Mouse (Mus musculus) layer of hippocampus, adult 9-10 months (tissue): Measurements from ENCODE around the gene Coq5.
"Not testable (repeated sequence)": the region's sequence is repeated elsewhere in the genome, so short reads cannot be mapped to it uniquely, and the experiment has no call there.

Source experiments
- DNase-seq: peaks from one replicate; pipeline ENCODE4 v3.0.0; 2022; ENCODE audit warnings: low spot score

Gene Coq5

DNA sequence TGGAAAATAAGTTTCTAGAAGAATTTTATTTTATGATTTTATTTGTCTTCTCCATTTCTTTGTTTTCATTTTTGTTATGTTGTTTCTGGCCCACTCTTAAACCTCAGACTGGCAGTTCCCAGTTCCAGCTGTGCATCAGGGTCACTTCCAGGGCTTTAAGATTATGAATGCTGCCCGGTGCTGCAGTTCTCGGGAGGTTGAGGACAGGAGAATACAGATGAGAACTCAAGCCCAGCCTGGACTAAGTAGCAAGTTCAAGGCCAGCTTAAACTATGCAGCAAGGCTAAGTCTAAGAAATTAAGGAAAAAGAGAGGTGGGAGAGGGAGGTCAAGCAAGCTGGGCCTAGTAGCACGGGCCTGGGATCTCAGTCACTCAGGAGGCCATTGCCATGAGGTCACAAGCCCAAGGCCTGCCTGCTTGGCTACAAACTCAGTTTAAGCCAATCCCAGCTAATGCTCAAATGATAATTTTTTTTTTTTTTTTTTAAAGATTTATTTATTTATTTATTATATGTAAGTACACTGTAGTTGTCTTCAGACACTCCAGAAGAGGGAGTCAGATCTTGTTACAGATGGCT is 11.9 kb upstream of the Coq5 start:
- DNase-seq: no peak

GRCm38 (mm10) chr5:115268266-115268665 is 11.2 kb upstream of the Coq5 start:
- no peak for DNase-seq

GRCm38 (mm10) chr5:115269969-115270368 is 9.5 kb upstream of the Coq5 start:
- DNase-seq: no peak

DNA sequence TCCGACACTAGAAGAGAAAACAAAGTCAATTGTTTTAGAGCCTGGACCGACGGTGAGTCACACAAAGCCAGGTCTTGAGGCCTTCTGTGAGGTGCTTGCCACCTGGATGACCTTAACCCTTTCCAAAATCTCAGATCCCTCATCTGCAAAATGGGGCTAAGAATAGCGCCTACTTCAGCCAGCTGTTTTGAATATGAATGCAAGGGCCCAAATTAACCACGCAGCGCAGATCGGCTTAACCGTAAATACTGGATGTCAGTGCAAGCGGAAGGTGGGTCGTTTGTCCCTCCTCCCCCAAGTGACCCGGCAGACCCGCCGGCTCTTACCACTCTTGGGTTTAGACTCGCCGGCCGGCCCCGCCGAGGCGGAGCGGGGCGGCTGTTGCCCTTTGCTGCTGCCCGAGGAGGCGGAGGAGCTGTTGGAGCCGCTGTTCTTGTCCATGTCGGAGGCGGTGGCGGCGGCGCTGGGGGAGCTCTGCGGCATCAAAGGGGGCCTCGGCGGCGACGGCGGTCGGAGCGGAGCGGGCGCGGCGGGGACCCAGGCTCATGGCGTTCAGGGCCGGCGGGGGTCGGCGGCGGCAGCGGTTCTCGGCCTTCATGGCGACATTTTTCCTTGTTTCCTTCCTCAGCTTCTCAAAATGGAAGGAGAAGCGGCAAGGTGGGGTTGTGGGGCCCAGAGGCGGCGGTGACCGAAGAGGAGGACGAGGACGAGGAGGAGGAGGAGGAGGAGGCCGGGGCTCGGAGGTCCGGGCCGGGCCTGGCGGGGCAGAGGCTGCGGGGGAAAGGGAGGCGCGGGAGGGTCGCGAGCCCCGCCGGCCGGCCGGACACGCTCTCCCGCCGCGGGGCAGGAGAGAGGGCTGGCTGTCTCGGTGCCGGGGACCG is 7.3 kb upstream of the Coq5 start:
- no peak for DNase-seq

- DNase-seq: peak; percentile 99
Observed at GRCm38 (mm10) chr5:115272812-115273548, 6.5 kb upstream of the Coq5 start, which contains the start of gene Rnf10. Rnf10 (minus strand) TSS chr5:115272898.

GRCm38 (mm10) chr5:115273549-115274135 is 5.8 kb upstream of the Coq5 start:
- no peak for DNase-seq

- DNase-seq: no peak
Observed at GRCm38 (mm10) chr5:115274353-115274752, 5.1 kb upstream of the Coq5 start.

GRCm38 (mm10) chr5:115274771-115275170 is 4.7 kb upstream of the Coq5 start:
- no peak for DNase-seq

DNA sequence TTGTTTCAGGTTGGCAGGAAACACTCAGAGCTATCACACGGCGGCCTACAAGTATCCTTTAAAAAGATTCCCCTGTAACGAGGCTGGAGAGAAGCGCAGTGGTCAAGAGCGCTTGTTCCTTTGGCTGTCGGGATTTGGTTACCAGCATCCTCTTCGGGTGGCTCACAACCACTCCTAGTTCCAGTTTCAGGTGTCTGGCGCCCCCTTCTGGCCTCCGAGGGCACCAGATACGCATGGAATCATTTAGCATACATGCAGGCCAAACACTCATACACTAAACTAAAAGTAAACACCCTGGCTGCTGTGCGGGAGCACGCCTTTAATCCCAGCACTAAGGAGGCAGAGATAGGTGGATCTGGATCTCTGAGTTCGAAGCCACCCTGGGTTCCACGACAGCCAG is 3.5 kb upstream of the Coq5 start:
- DNase-seq: no peak

- no peak for DNase-seq
Observed at GRCm38 (mm10) chr5:115278053-115278452, 1.4 kb upstream of the Coq5 start.

- no peak for DNase-seq
Observed at GRCm38 (mm10) chr5:115278785-115279184, 681 bp upstream of the Coq5 start.

GRCm38 (mm10) chr5:115280050-115280687 is 703 bp downstream of the Coq5 start:
- DNase-seq: no peak

DNA sequence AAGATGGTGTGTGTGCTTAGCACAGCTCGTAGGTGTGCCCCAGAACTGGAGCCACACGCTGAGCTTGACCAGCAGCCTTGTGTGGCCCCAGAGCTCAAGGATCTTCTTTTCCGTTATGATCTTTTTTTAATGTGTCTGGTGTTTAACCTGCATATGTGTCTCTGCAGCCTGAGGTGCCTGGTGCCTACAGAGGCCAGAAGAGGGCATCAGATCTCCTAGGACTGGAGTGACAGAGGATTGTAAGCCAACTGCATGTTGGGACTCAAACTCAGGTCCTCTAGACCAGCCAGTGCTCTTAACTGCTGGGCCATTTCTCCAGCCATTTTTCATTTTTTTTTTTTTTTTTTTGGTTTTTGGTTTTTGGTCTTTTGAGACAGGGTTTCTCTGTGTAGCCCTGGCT is 5.3 kb downstream of the Coq5 start:
- no peak for DNase-seq

DNA sequence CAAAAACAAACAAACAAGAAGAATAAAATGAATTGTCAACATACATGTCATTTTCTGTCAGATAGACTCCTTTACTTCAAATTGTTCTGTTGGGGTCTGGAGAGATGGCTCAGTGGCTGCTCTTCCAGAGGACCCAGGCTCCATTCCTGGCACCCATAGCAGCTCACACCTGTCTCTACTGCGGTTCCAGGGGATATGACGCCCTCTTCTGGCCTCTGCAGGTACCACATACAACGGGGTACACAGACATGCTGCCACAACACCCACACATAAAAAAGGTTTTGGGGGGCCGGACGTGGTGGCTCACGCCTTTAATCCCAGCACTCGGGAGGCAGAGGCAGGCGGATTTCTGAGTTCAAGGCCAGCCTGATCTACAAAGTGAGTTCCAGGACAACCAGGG is 14.7 kb downstream of the Coq5 start:
- no peak for DNase-seq

DNA sequence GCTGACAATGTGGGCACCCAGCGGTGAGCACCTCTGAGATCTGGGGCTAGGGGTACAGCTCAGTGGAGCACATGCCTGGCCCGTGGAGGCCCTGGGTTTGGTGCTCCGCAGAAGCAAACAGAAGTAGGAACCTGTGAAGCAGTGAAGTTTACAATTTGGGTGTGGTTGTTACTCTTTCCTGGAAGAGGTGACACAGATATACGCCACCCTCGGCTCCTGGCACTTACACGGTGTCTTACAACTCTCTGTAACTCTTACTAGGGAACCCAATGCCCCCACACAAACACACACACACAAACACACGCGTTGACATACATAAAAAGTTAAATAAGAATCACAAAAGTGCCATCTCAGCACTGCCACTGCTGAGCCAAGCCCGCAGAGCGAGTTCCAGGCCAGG is 16.9 kb downstream of the Coq5 start:
- no peak for DNase-seq

- DNase-seq: no peak
Observed at GRCm38 (mm10) chr5:115300035-115300744, 20.7 kb downstream of the Coq5 start.

- DNase-seq: peak; percentile 97
Observed at GRCm38 (mm10) chr5:115300792-115301614, 21.5 kb downstream of the Coq5 start, which contains the start of gene Dynll1. Dynll1 (minus strand) TSS chr5:115300999.

DNA sequence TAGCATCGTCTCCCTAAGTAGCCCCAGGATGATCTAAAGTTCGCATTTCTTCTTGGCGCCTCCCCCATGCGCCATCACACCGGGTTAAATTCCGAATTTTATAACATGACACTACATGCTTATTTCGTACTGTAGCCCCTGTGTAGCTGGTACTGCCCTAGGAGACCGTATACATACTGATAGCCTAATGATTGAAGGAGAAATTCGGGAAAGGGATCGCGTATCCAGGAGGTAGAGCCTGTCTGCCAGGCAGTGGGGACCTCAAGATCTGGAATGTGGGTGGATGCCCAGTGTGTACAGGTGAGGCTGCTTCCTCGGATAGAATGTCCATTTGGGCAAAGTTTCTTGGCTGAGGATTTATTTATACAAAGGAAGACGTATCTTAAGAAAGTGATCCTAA is 22.1 kb downstream of the Coq5 start:
- DNase-seq: no peak

DNA sequence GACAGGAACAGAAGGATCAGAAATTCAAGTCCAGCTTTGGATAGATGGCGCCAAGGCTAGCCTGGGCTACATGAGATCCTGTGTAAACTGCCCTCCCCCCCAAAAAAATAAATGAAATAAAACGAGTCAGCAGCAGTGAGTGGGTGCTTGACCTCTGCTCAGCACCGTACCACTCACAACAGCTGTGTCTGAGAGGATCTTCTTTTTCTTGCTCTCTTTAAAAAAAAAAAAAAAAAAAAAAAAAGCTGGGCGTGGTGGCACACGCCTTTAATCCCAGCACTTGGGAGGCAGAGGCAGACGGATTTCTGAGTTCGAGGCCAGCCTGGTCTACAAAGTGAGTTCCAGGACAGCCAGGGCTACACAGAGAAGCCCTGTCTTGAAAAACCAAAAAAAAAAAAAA is 22.7 kb downstream of the Coq5 start:
- DNase-seq: not testable (repeated sequence)

DNA sequence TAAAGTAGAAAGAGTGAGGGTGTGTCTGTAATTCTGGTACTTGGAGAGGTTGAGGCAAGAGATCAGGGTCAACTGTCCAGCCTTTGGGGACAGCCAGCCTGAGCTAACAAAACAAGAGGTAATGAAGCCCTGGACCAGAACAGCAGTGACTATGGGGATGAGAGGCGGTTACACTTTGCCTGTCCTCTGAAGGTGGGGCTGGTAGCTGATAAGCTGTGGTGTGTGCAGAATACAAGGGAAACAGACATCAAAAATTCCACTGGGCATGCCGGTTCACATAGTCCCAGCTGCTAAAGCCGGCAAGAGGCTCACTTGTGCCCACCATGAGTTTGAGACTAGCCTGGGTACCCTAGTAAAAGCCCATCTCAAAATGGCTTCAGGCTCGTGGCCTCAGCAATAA is 32.9 kb downstream of the Coq5 start:
- DNase-seq: no peak
